Mouse (Mus musculus): ENCODE measurements around the gene St3gal4.

DNA sequence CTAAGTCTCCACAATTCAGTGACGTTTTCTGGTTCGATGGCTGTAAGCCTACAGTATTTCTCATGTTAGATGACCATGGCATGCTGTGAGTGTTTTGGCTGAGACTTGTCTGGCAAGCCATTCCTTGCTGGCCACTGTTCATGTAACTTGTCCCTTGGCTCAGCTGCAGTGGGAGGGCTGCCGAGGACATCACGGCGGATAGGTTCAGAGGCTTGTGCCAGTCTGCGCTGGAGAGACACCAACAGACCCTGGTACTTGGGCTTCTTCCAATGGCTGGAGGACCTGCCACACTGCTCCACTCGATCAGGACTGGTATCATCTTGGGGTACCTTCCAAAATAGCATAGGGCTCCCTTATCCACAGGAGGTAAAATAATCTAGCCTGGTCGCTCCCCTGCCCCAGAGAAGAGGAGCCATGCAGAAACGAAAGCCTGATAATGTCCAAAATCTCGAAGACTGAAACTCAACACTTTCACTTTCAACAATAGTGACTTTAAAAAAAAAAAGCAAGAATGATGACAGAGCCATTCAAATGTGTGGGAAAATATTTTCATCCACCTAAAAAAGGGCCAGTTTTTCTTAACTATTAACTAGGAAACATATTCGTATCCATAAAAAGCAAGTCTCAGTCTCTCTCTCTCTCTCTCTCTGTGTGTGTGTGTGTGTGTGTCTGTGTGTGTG is 44.1 kb upstream of the St3gal4 start:
- TF ChIP-seq POLR2A (IDR thresholded peaks at IDR 0.05; ENCODE audit: insufficient read depth, low read length), result no peak
- TF ChIP-seq CTCF (IDR thresholded peaks at IDR 0.05; ENCODE audit: low read depth, low read length), result no peak

Data from ES-Bruce4 (cell line).